Mouse (Mus musculus) ES-E14 (cell line): ENCODE measurements around the gene Rxra. TPM values are rescaled to one million over a fixed set of nuclear protein-coding genes. Genes with fewer than 3 reads are reported as not detected.

Source experiments
- DNase-seq: peaks from one replicate; pipeline ENCODE4 v3.0.0-alpha.2; 2013; ENCODE audit warnings: low read depth, low spot score
- H3K27ac ChIP-seq: 2 replicates; pipeline ENCODE4 v1.5.1; 2012; ENCODE audit warnings: low read depth, mild to moderate bottlenecking, low read length, moderate library complexity, mixed read lengths; ENCODE audit not compliant: poor library complexity, insufficient read depth, severe bottlenecking
- H3K36me3 ChIP-seq: 2 replicates; pipeline ENCODE4 v1.6.1; 2012; ENCODE audit warnings: mild to moderate bottlenecking, low read length, moderate library complexity, mixed read lengths; ENCODE audit not compliant: control insufficient read depth, poor library complexity, insufficient read depth, severe bottlenecking
- H3K4me1 ChIP-seq, 2 experiments: fragments of 150-350 bp in 1 of 2; sonication (generic) in 1 of 2; 2 replicates each; pipeline ENCODE4 v1.6.1; 2012; ENCODE audit warnings: low read length in 2 of 2, mild to moderate bottlenecking in 1 of 2, mixed read lengths in 1 of 2; ENCODE audit not compliant: control insufficient read depth in 2 of 2, insufficient read depth in 2 of 2, poor library complexity in 1 of 2
- H3K4me3 ChIP-seq, 2 experiments: fragments of 150-350 bp in 1 of 2; sonication (generic) in 1 of 2; 2 replicates each; pipeline ENCODE4 v1.5.1; 2012; ENCODE audit warnings: low read length in 2 of 2, low read depth in 1 of 2, mild to moderate bottlenecking in 1 of 2, mixed read lengths in 1 of 2; ENCODE audit not compliant: insufficient read depth in 1 of 2, poor library complexity in 1 of 2, severe bottlenecking in 1 of 2
- H3K9ac ChIP-seq: 2 replicates; pipeline ENCODE4 v1.6.1; 2012; ENCODE audit warnings: low read depth, mild to moderate bottlenecking, low read length, mixed read lengths; ENCODE audit not compliant: poor library complexity, insufficient read depth, severe bottlenecking
- H3K9me3 ChIP-seq: fragments of 150-350 bp; sonication (generic); 2 replicates; pipeline ENCODE4 v1.6.1; 2012; ENCODE audit warnings: low read depth, mild to moderate bottlenecking, low read length; ENCODE audit not compliant: control insufficient read depth, insufficient read depth
- CHD2 ChIP-seq: IDR thresholded peaks from 2 replicates; pipeline ENCODE4 v1.6.1; 2014; ENCODE audit warnings: mild to moderate bottlenecking, low read depth, low read length, inconsistent platforms
- HCFC1 ChIP-seq: IDR thresholded peaks from 2 replicates; pipeline ENCODE4 v1.6.1; 2012; ENCODE audit warnings: low read length, inconsistent platforms, borderline replicate concordance; ENCODE audit not compliant: insufficient read depth
- MAFK ChIP-seq: IDR thresholded peaks from 2 replicates; pipeline ENCODE4 v1.6.1; 2014; ENCODE audit warnings: mild to moderate bottlenecking, low read depth, low read length, inconsistent platforms; ENCODE audit not compliant: insufficient read depth
- ZC3H11A ChIP-seq: IDR thresholded peaks from 2 replicates; pipeline ENCODE4 v1.6.1; 2012; ENCODE audit warnings: low read depth, mild to moderate bottlenecking, inconsistent platforms, low read length, borderline replicate concordance
- ZNF384 ChIP-seq: IDR thresholded peaks from 2 replicates; pipeline ENCODE4 v1.6.1; 2012; ENCODE audit warnings: low read depth, low read length, inconsistent platforms
- in situ Hi-C, 2 experiments: fragments of 600-800 bp; cut with MboI; formaldehyde crosslinking; loops; one replicate each; pipeline ENCODE4 v1.15.1; 2025; ENCODE audit warnings: low sequenced_read_pairs in 2 of 2, inconsistent platforms in 1 of 2; ENCODE audit not compliant: unreplicated experiment in 2 of 2
- total RNA-seq: library from RNA; depleted of rRNA; stranded (reverse); fragments of 300-350 nt; gene quantifications from 2 replicates; pipeline ENCODE4 v1.2.3, GENCODE M21; 2012

Rxra gene
- total RNA-seq, 1 experiment, result 21.0 TPM

- Histone ChIP-seq H3K4me3 (no peak overlapping the region), H3K4me1 (peaks cover 0 to 11% of the 10 kb centered on the region in 2 experiments; a peak in 1 of 4 replicates), H3K27ac (no peak overlapping the region), H3K36me3 (no peaks in the 10 kb centered on the region), H3K9ac (no peak overlapping the region), H3K9me3 (no peaks in the 10 kb centered on the region)
- DNase-seq, result no peak
- in situ Hi-C loops, result no loop called here
- no peak for TF ChIP-seq ZNF384
Measured at GRCm38 (mm10) chr2:27704641-27705040, 28.4 kb downstream of the Rxra start.

GRCm38 (mm10) chr2:27710871-27711382 lies 34.7 kb downstream of the Rxra start:
- Histone ChIP-seq H3K4me1 (peaks cover 0 to 2% of the 10 kb centered on the region in 2 experiments; a peak in 1 of 4 replicates), H3K9ac (no peak overlapping the region), H3K9me3 (no peaks in the 10 kb centered on the region), H3K27ac (no peak overlapping the region), H3K36me3 (no peaks in the 10 kb centered on the region), H3K4me3 (no peak overlapping the region)
- in situ Hi-C loops, result no loop called here
- no peak for TF ChIP-seq HCFC1
- no peak for TF ChIP-seq ZC3H11A
- TF ChIP-seq ZNF384, result no peak
- TF ChIP-seq MAFK, result no peak
- no peak for TF ChIP-seq CHD2
- no peak for DNase-seq

GRCm38 (mm10) chr2:27712626-27713025 lies 36.4 kb downstream of the Rxra start:
- Histone ChIP-seq H3K4me1 (peaks cover 0 to 2% of the 10 kb centered on the region in 2 experiments; a peak in 1 of 4 replicates), H3K36me3 (no peaks in the 10 kb centered on the region), H3K9me3 (no peaks in the 10 kb centered on the region), H3K27ac (no peak overlapping the region), H3K4me3 (no peak overlapping the region), H3K9ac (no peak overlapping the region)
- in situ Hi-C loops, result no loop called here
- no peak for DNase-seq
- TF ChIP-seq HCFC1, result no peak

- Histone ChIP-seq H3K9ac (no peak overlapping the region), H3K4me1 (no peaks in the 10 kb centered on the region), H3K4me3 (no peak overlapping the region), H3K36me3 (no peaks in the 10 kb centered on the region), H3K27ac (no peak overlapping the region), H3K9me3 (no peaks in the 10 kb centered on the region)
- TF ChIP-seq HCFC1 (no peak), CHD2 (no peak), MAFK (no peak), ZC3H11A (no peak), ZNF384 (no peak)
- in situ Hi-C loops, result no loop called here
- no peak for DNase-seq
Measured at GRCm38 (mm10) chr2:27713378-27713777, 37.1 kb downstream of the Rxra start.

- in situ Hi-C loops, result no loop called here
- no peak overlapping the region for H3K27ac ChIP-seq
- no peak for DNase-seq
- H3K9me3 ChIP-seq, result no peaks in the 10 kb centered on the region
- H3K36me3 ChIP-seq, result no peaks in the 10 kb centered on the region
- H3K4me1 ChIP-seq, result no peaks in the 10 kb centered on the region; a peak in 1 of 4 replicates
- H3K4me3 ChIP-seq, result no peak overlapping the region
- no peak overlapping the region for H3K9ac ChIP-seq
- TF ChIP-seq ZNF384 (no peak), MAFK (no peak), ZC3H11A (no peak), HCFC1 (no peak), CHD2 (no peak)
Measured at GRCm38 (mm10) chr2:27714131-27714530, 37.9 kb downstream of the Rxra start.
